Mouse (Mus musculus) liver, embryonic 14 days (tissue): ENCODE measurements around the gene Cdk2ap2. TPM values are rescaled to one million over a fixed set of nuclear protein-coding genes. Genes with fewer than 3 reads are reported as not detected.

Source experiments
- polyA plus RNA-seq: library from polyadenylated mRNA; depleted of rRNA; stranded (reverse); fragments of >200 nt; gene quantifications from 2 replicates; pipeline ENCODE4 v1.2.3, GENCODE M21; 2012; rRNA removed

Cdk2ap2 gene
- polyA plus RNA-seq: 46.8 and 54.8 TPM in 2 replicates

DNA sequence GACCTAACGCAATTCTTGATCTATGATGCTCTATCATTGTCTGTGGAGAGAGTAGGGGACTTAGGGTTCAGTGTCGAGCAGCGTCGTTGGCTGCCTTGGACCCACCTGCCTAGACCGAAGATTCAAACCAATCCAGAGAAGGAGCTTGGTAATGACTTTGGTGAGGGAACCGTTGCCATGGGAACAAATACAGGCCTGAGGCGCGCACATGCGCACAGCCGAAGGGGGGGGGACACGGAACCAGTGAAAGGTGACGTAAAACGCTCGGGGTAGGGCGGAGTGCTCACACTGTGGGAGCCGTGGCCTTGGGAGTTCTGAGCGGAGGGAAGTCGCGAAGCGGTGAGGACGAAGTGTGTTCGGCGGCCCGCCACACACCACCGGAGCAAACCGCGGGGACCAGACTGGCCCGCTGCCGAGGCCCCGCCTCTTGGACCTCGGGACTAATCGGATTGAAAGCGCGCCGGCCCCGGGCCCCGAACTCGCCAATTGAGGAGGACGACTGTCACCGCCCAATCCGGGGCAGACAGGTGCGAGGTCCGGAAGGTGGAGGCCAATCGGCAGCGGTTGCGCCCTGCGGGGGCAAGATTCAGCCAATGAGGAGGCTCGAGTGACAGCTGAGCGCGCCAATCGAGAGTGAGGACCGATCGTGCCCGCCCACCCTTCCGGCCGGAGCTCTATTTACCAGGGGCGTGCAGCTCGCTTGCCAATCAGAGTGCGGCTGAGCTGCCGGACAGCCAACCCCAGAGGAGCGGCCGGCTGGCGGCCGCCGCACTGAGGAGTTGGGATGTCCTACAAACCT lies at the start of gene Cdk2ap2:
Cdk2ap2 (plus strand) TSS at position 541 of the 799 bp plus-strand sequence.

DNA sequence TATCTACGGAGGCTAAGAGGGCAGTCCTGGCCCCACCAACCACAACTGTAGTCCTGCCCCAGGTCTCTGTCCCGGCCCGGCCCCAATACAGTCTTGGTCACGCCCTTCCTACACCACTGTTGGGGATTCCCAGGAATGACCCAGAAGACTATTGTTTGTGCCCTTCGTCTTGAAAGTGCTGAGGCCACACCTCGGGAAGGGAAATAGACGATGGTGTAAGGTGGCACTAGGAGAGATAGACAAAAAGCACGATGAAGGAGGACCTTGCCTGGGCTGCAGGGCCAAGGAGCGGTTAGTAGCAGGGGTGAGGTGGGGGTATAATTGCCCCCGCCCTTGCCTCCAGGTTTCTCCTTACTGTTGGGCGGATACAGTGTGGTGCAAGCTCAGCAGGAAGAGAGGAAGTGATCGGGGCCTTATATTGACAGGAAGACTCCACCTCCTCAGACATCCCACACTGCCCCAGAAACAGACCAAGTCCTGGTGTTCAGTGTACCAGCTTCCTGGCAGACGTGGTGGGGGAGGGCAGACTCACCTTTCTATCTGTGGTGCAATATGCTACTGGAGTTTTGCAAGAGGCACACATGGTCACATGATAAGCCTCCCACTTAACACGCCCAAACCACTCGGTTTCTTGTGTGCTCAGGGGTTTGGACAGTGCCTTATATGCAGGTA lies 37.8 kb upstream of the Cdk2ap2 start, which contains the start of gene Gstp3:
Gstp3 (minus strand) TSS at position 501 of the 672 bp plus-strand sequence.

DNA sequence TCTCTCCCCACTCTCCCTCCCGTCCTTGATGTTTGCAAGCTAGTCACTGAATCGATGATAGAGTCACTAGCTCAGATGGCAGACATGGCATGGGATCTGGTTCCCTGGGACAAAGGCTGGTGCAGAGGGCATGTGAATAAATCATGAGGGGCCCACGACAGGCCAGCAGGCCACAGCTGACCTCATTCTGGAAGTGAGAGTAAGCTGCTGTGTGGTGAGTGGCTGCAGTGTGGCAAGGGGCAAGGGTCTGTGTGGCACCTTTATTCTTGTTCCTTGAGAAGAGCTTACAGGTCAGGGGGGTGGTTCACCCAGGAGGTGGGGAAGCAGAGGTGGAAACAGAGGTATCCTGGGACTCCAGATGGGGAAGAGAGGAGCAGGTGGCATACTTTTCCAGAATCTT lies 15.6 kb upstream of the Cdk2ap2 start, which contains the start of gene Cabp2:
Cabp2 (plus strand) TSS at position 185 of the 400 bp plus-strand sequence.

DNA sequence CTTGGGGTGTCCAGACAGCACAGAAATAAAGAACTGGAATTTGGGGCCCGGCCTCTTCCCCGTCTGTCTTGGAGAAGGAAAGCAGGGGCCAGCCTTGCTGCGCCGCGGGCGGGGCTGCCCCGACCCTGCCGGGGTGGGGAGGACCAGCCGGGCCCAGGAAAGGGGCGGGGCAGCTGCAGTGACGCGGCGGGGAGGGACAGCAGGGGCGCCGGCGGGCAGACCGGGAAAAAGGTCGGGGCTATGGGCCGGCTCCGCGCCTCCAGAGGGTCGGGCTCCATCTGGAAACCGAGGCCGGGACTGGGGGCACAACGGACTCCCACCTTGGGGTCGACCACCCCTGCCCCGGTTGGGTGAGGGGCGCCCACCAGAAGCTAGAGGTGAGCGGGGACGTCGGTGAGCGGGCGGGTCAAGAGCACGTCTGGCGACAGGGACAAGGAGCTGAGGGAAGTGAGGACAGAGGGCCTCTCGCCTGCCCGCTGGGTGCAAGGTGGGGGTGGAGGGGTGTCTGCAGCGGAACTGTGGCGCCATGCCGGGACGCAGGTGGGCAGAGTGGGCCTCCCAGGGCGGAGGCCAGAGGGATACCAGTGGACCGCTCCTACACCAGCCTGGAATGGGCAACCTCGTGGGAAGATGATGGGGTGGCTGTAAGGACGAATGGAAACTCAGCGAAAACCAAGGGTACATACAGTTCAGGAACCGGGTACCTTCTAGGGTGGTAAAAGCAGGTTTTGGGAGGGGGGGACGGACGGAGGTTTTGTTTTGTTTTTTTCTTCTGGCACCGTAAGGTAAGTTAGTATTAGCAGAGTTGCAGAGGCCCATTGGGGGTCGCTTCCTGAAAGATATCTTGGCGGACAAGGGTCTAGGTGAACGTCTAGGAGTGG lies 3.1 kb downstream of the Cdk2ap2 start, which contains the start of gene Pitpnm1:
Pitpnm1 (plus strand) TSS at position 162 of the 881 bp plus-strand sequence.

DNA sequence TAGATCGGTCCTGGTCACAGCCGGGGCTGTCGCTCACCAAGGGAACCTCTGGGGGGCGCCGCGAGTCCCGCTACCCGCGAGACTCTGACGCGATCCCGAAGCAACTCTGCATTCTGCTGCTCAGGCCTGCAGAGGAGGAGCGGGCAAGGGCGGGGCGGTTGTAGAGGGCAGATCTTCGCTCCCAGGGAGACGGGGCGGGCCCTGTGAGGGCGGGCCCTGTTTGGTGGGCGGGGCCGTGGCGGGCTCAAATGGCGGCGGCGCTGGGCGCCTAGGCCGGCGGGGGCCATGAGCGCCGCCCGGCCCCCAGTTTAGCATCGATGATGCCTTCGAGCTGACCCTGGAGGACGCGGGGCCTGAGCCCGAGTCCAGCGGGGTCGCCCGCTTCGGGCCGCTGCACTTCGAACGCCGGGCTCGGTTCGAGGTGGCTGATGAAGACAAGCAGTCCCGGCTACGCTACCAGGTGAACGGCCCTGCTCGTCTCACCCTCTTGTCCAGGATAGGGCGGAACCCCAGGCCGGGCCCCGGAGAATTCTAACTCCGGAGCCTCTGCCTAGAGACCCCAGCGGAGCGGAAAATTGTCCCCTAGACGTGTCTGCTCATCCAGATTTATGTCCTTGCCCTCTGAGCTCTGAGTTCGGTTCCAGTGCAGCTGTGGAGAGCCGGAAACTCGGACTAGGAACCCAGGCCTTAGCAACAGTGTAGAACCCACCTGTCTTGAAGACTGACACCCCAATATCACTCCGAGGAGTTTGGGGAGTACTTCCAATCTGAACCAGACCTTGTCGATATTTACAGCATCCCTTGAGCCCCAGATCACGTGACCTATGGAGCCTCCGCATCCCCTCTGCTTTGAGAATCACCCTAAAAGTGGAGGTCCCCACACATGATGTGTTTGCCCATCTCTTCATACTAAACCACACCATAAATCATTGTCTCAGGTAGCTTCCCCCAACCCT lies 29.0 kb downstream of the Cdk2ap2 start, which contains the start of gene Aip:
Aip (minus strand) TSS at position 118 of the 956 bp plus-strand sequence.

DNA sequence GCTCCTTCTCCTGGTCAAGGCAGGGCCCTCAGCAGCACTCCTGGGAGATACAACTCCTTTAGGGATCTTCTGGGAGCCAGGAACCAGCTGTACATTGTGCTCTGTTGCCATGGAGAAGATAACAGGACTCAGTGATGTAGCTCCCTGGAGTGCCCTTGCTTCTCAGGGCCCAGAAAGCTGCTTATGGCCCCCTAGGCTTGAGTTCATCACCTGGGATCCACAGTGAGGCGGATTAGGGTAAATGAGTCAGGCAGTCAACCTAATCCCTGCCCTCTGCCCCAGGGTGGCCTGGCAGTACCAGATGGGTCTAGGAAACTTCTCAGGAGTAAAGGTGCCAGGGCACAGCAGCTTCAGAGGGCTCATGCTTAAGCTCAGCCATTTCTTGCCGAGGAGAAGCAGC lies 42.5 kb downstream of the Cdk2ap2 start, which contains the start of gene Gpr152:
Gpr152 (plus strand) TSS at position 342 of the 400 bp plus-strand sequence.

DNA sequence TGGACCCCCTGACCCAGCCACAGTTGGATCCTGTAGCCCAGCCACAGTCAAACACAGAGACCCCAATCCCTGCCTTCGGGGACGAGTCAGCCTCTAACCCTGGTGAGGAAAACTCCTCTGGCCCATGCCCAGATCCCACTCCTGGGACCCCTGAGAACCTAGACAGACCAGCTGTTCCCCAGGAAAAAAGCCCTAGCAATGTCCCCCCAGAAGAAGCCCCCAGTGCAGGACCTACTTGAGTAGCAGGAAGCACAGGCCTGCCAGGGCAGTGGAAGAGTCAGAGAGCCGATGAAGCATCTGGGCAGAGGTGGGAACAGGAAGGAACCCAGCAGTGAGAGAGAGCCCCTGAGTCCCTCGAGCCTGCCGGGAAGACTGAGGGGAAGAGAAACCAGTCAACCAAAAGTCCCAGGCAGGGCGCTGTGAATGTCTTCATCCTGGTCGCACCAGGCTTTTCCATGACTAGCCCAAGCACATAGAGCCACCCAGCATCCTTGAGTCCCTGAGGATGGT lies 46.8 kb downstream of the Cdk2ap2 start, which contains the start of gene Cabp4:
Cabp4 (minus strand) TSS at position 275 of the 510 bp plus-strand sequence.

DNA sequence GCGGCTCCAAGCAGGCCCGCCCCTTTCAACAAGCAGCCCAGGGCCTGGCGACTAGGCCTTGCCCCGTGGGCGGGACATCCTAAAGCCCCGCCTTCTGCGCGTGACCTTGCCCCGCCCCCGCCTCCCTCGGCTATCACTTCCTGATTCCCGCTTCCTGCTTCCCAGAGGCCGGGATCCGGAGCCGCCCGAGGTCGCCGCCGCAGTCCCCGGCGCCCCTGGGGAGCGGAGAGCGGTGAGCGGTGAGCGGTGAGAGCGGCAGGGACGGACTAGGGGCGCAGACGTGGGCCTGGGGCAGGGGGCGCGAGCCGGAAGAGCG lies 51.5 kb downstream of the Cdk2ap2 start, which contains the start of gene Coro1b:
Coro1b (plus strand) TSS at position 129 of the 316 bp plus-strand sequence.

Other genes with a start within 250 kb of the Cdk2ap2 start
- 14.7 and 17.5 TPM in 2 replicates for gene Chka, start 245.4 kb upstream of the Cdk2ap2 start, polyA plus RNA-seq
- gene Tcirg1, start 190.0 kb upstream of the Cdk2ap2 start, polyA plus RNA-seq: 44.9 and 50.6 TPM in 2 replicates
- gene Ndufs8, start 184.4 kb upstream of the Cdk2ap2 start, polyA plus RNA-seq: 113 and 127 TPM in 2 replicates
- 2.7 and 3.6 TPM in 2 replicates for gene Aldh3b1, start 167.4 kb upstream of the Cdk2ap2 start, polyA plus RNA-seq
- gene Unc93b1, start 162.0 kb upstream of the Cdk2ap2 start, polyA plus RNA-seq: 15.5 and 20.9 TPM in 2 replicates
- gene Aldh3b3, start 138.5 kb upstream of the Cdk2ap2 start, polyA plus RNA-seq: 0.02 TPM in 1 of 2 replicates, not detected in the other
- gene Aldh3b2, start 124.9 kb upstream of the Cdk2ap2 start, polyA plus RNA-seq: 0.29 and 0.64 TPM in 2 replicates
- gene Acy3, start 110.6 kb upstream of the Cdk2ap2 start, polyA plus RNA-seq: 8.6 and 11.4 TPM in 2 replicates
- 0.29 and 0.55 TPM in 2 replicates for gene Tbx10, start 104.4 kb upstream of the Cdk2ap2 start, polyA plus RNA-seq
- 2.0 and 3.6 TPM in 2 replicates for gene Nudt8, start 96.6 kb upstream of the Cdk2ap2 start, polyA plus RNA-seq
- 0.59 and 0.60 TPM in 2 replicates for gene Gm49405, start 96.6 kb upstream of the Cdk2ap2 start, polyA plus RNA-seq
- 1.4 and 1.5 TPM in 2 replicates for gene Doc2g, start 93.9 kb upstream of the Cdk2ap2 start, polyA plus RNA-seq
- gene Ndufv1, start 84.4 kb upstream of the Cdk2ap2 start, polyA plus RNA-seq: 79.3 and 86.8 TPM in 2 replicates
- 225 and 279 TPM in 2 replicates for gene Gstp1, start 59.2 kb upstream of the Cdk2ap2 start, polyA plus RNA-seq
- gene Gstp2, start 51.2 kb upstream of the Cdk2ap2 start, polyA plus RNA-seq: 6.6 and 8.4 TPM in 2 replicates
- 54.9 and 71.8 TPM in 2 replicates for gene Gstp3, start 37.6 kb upstream of the Cdk2ap2 start, polyA plus RNA-seq
- gene Cabp2, start 15.6 kb upstream of the Cdk2ap2 start, polyA plus RNA-seq: 0.23 and 0.25 TPM in 2 replicates
- gene Pitpnm1, start 2.8 kb downstream of the Cdk2ap2 start, polyA plus RNA-seq: 5.4 and 6.1 TPM in 2 replicates
- gene Aip, start 28.7 kb downstream of the Cdk2ap2 start, polyA plus RNA-seq: 36.6 and 38.9 TPM in 2 replicates
- not detected in 2 replicates for gene Gpr152, start 42.6 kb downstream of the Cdk2ap2 start, polyA plus RNA-seq
- 0.08 and 0.10 TPM in 2 replicates for gene Cabp4, start 46.9 kb downstream of the Cdk2ap2 start, polyA plus RNA-seq
- 50.4 and 60.2 TPM in 2 replicates for gene Coro1b, start 51.4 kb downstream of the Cdk2ap2 start, polyA plus RNA-seq
- 12.2 and 12.5 TPM in 2 replicates for gene Ptprcap, start 56.4 kb downstream of the Cdk2ap2 start, polyA plus RNA-seq
- gene Rps6kb2, start 66.2 kb downstream of the Cdk2ap2 start, polyA plus RNA-seq: 16.1 and 20.9 TPM in 2 replicates
- gene Carns1, start 78.3 kb downstream of the Cdk2ap2 start, polyA plus RNA-seq: 0.32 and 0.41 TPM in 2 replicates
- 2.6 and 3.0 TPM in 2 replicates for gene Tbc1d10c, start 94.1 kb downstream of the Cdk2ap2 start, polyA plus RNA-seq
- gene Ppp1ca, start 94.9 kb downstream of the Cdk2ap2 start, polyA plus RNA-seq: 200 and 246 TPM in 2 replicates
- 18.8 and 20.8 TPM in 2 replicates for gene Rad9a, start 104.5 kb downstream of the Cdk2ap2 start, polyA plus RNA-seq
- 0.97 and 1.0 TPM in 2 replicates for gene Clcf1, start 117.1 kb downstream of the Cdk2ap2 start, polyA plus RNA-seq
- gene AC109138.7, start 117.2 kb downstream of the Cdk2ap2 start, polyA plus RNA-seq: not detected in 2 replicates
- 12.3 and 14.6 TPM in 2 replicates for gene Pold4, start 134.7 kb downstream of the Cdk2ap2 start, polyA plus RNA-seq
- gene Ssh3, start 172.0 kb downstream of the Cdk2ap2 start, polyA plus RNA-seq: 2.1 and 2.8 TPM in 2 replicates
- gene Ankrd13d, start 186.0 kb downstream of the Cdk2ap2 start, polyA plus RNA-seq: 0.88 and 1.0 TPM in 2 replicates
- gene Grk2, start 209.0 kb downstream of the Cdk2ap2 start, polyA plus RNA-seq: 28.2 and 29.9 TPM in 2 replicates